Mouse (Mus musculus): ENCODE measurements around the gene Lancl3. TPM values are rescaled to one million over a fixed set of nuclear protein-coding genes. Genes with fewer than 3 reads are reported as not detected.
"Not testable (repeated sequence)": the region's sequence is repeated elsewhere in the genome, so short reads cannot be mapped to it uniquely, and the experiment has no call there.

Gene Lancl3
- polyA plus RNA-seq, 1 experiment from 2014 or later = 5.3 TPM

GRCm38 (mm10) chrX:9316457-9316856, 116.8 kb downstream of the Lancl3 start:
- not testable (repeated sequence) for H3K9me3 ChIP-seq (ENCODE audit: control insufficient read depth, low read length); H3K4me1 ChIP-seq (ENCODE audit: control insufficient read depth, insufficient read depth, low read length); ATAC-seq (ENCODE audit: low FRiP score, low TSS enrichment); H3K36me3 ChIP-seq (ENCODE audit: control insufficient read depth, insufficient read depth, low read length); H3K9ac ChIP-seq (replicated peaks; ENCODE audit: low read length); H3K4me3 ChIP-seq (replicated peaks; ENCODE audit: low read depth, low read length); H3K27me3 ChIP-seq (ENCODE audit: control insufficient read depth, insufficient read depth, low read length); H3K4me2 ChIP-seq (ENCODE audit: low read length); H3K27ac ChIP-seq (replicated peaks; ENCODE audit: low read depth, low read length); DNase-seq

Other genes with a start within 250 kb of the Lancl3 start
- not detected in 2 replicates for gene Fthl17b, start 236.9 kb upstream of the Lancl3 start, polyA plus RNA-seq (2014; fragmentation: Nextera tagmentation; extraction: Ambion mirVana)
- not detected in 2 replicates for gene Fthl17c, start 223.3 kb upstream of the Lancl3 start, polyA plus RNA-seq (2014; fragmentation: Nextera tagmentation; extraction: Ambion mirVana)
- not detected in 2 replicates for gene Fthl17d, start 213.1 kb upstream of the Lancl3 start, polyA plus RNA-seq (2014; fragmentation: Nextera tagmentation; extraction: Ambion mirVana)
- gene Fthl17e, start 166.4 kb upstream of the Lancl3 start, polyA plus RNA-seq (2014; fragmentation: Nextera tagmentation; extraction: Ambion mirVana) = not detected in 2 replicates
- not detected in 2 replicates for gene Fthl17f, start 136.9 kb upstream of the Lancl3 start, polyA plus RNA-seq (2014; fragmentation: Nextera tagmentation; extraction: Ambion mirVana)
- not detected in 2 replicates for gene 4930402K13Rik, start 95.3 kb upstream of the Lancl3 start, polyA plus RNA-seq (2014; fragmentation: Nextera tagmentation; extraction: Ambion mirVana)
- not detected in 2 replicates for gene Gm14862, start 57.0 kb downstream of the Lancl3 start, polyA plus RNA-seq (2014; fragmentation: Nextera tagmentation; extraction: Ambion mirVana)
- gene Xk, start 72.9 kb downstream of the Lancl3 start, polyA plus RNA-seq (2014; fragmentation: Nextera tagmentation; extraction: Ambion mirVana) = 3.6 and 5.0 TPM in 2 replicates
- gene H2al1m, start 83.9 kb downstream of the Lancl3 start, polyA plus RNA-seq (2014; fragmentation: Nextera tagmentation; extraction: Ambion mirVana) = 0.45 TPM in 1 of 2 replicates, not detected in the other
- gene H2al1k, start 150.7 kb downstream of the Lancl3 start, polyA plus RNA-seq (2014; fragmentation: Nextera tagmentation; extraction: Ambion mirVana) = not detected in 2 replicates